Mouse (Mus musculus) embryonic facial prominence, embryonic 10.5 days (tissue): ENCODE results near the gene Adam15. TPM values are rescaled to one million over a fixed set of nuclear protein-coding genes. Genes with fewer than 3 reads are reported as not detected.

ENCODE experiments used
- DNase-seq: peaks from one replicate; pipeline ENCODE4 v3.0.0-alpha.2; 2017; ENCODE audit warnings: low spot score
- H3K27ac ChIP-seq: fragments of 300-500 bp; sonication (generic); replicated peaks from 2 replicates; pipeline ENCODE4 v1.5.1; 2016; ENCODE audit warnings: mild to moderate bottlenecking
- H3K27me3 ChIP-seq: fragments of 300-500 bp; sonication (generic); replicated peaks from 2 replicates; pipeline ENCODE4 v1.6.1; 2016; ENCODE audit warnings: low read depth, mild to moderate bottlenecking; ENCODE audit not compliant: poor library complexity, severe bottlenecking
- H3K36me3 ChIP-seq: fragments of 300-500 bp; sonication (generic); replicated peaks from 2 replicates; pipeline ENCODE4 v1.6.1; 2016; ENCODE audit warnings: mild to moderate bottlenecking, moderate library complexity
- H3K4me1 ChIP-seq: fragments of 300-500 bp; sonication (generic); 2 replicates; pipeline ENCODE4 v1.6.1; 2016
- H3K4me3 ChIP-seq: fragments of 300-500 bp; sonication (generic); 2 replicates; pipeline ENCODE4 v1.5.1; 2016; ENCODE audit warnings: mild to moderate bottlenecking, moderate library complexity
- H3K9me3 ChIP-seq: fragments of 300-500 bp; sonication (generic); 2 replicates; pipeline ENCODE4 v1.6.1; 2016; ENCODE audit warnings: mild to moderate bottlenecking
- WGBS: fragments of 180-500 bp; shearing (Covaris S2); methylation state at CpG from one replicate; pipeline ENCODE4 v1.1.7; 2016; 5-methylcytosine and 5-hydroxymethylcytosine counted together
- polyA plus RNA-seq: library from polyadenylated mRNA; unstranded; fragments of >200 nt; fragmentation: Nextera tagmentation; extraction: Ambion mirVana; gene quantifications from 2 replicates; pipeline ENCODE4 v1.2.1, GENCODE M21; 2016

Adam15 gene
- polyA plus RNA-seq, 1 experiment from 2014 or later: 34.2 TPM

- H3K4me1 ChIP-seq: peaks cover 19% of the 10 kb centered on the region
- WGBS: 85% methylated on average over 11 of the region's 11 CpGs
- no peak for DNase-seq
- H3K27ac ChIP-seq: no peak overlapping the region
- no peaks in the 10 kb centered on the region for H3K9me3 ChIP-seq
- H3K27me3 ChIP-seq: peaks cover 18% of the 10 kb centered on the region
- H3K4me3 ChIP-seq: no peak overlapping the region
- no peaks in the 10 kb centered on the region for H3K36me3 ChIP-seq
These were observed 52.9 kb downstream of the Adam15 start for GRCm38 (mm10) chr3:89296761-89297396.

DNA sequence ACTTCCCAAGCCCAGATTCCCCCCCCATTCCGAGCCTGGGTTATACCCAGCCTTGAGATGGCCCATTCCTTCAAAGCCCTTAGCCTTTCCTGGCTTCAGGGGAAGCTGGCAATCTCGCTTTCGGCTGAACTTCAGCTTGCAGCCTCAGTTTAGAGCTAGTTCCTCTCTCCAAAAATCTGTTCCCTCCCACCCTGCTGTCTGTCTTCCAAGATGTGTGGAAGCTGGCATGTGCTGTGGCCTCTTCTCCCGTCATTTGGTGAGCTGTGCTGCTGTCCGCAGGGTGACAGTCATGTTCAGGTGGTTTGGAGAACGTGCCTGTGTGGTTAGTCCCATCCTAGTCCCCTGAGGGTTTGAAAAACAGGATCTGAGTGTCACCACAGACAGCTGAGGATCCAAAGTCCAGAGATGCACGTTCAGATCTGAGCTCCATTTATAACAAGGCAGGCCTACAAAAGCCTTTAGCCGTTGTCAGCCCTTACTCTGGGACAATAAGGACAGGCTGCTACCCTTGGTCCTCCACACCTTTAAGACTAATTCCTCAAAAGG is 54.0 kb downstream of the Adam15 start:
- Histone ChIP-seq H3K36me3 (no peaks in the 10 kb centered on the region), H3K9me3 (no peaks in the 10 kb centered on the region), H3K4me1 (peaks cover 19% of the 10 kb centered on the region), H3K27me3 (peaks cover 18% of the 10 kb centered on the region), H3K27ac (no peak overlapping the region), H3K4me3 (no peak overlapping the region)
- no peak for DNase-seq
- 84% methylated on average over 8 of the region's 8 CpGs for WGBS

- WGBS: 78% methylated on average over 5 of the region's 5 CpGs
- Histone ChIP-seq H3K36me3 (no peaks in the 10 kb centered on the region), H3K4me1 (peaks cover 9% of the 10 kb centered on the region), H3K27me3 (peaks cover 6% of the 10 kb centered on the region), H3K9me3 (no peaks in the 10 kb centered on the region), H3K4me3 (no peak overlapping the region), H3K27ac (no peak overlapping the region)
- no peak for DNase-seq
These were observed 55.6 kb downstream of the Adam15 start for GRCm38 (mm10) chr3:89294195-89294594.

GRCm38 (mm10) chr3:89293247-89293918 is 56.4 kb downstream of the Adam15 start:
- no peak for DNase-seq
- Histone ChIP-seq H3K9me3 (no peaks in the 10 kb centered on the region), H3K27ac (no peak overlapping the region), H3K4me1 (peaks cover 13% of the 10 kb centered on the region), H3K36me3 (no peaks in the 10 kb centered on the region), H3K27me3 (no peaks in the 10 kb centered on the region), H3K4me3 (no peak overlapping the region)
- WGBS: 92% methylated on average over 11 of the region's 11 CpGs

DNA sequence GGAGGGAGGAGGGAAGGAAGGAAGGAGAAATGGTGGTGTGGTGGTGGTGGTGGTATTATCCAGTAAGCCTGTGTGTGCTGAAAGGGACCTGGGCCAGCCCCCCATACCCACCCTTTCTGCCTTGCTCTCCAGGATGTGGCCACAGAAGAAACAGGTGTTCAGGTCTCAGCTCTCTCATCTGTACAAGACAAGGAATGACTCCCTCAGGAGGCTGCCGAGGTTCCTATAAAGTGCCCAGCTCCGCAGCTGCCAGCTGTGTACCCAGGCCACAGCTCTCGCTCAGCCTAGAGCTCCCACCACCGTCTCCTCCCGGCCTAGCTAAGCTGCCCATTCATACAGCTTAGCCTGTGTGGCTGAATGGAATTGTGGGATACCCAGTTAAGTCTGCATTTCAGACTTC is 57.5 kb downstream of the Adam15 start:
- Histone ChIP-seq H3K36me3 (no peaks in the 10 kb centered on the region), H3K9me3 (no peaks in the 10 kb centered on the region), H3K27ac (no peak overlapping the region), H3K27me3 (no peaks in the 10 kb centered on the region), H3K4me3 (no peak overlapping the region), H3K4me1 (peaks cover 24% of the 10 kb centered on the region)
- DNase-seq: no peak
- WGBS: 76% methylated on average over 5 of the region's 5 CpGs

GRCm38 (mm10) chr3:89291874-89292273 is 57.9 kb downstream of the Adam15 start:
- H3K27ac ChIP-seq: no peak overlapping the region
- peaks cover 28% of the 10 kb centered on the region for H3K4me1 ChIP-seq
- no peaks in the 10 kb centered on the region for H3K27me3 ChIP-seq
- WGBS: 77% methylated on average over 10 of the region's 10 CpGs
- no peak for DNase-seq
- H3K4me3 ChIP-seq: no peak overlapping the region
- no peaks in the 10 kb centered on the region for H3K9me3 ChIP-seq
- no peaks in the 10 kb centered on the region for H3K36me3 ChIP-seq

Other genes with a start within 250 kb of the Adam15 start
- 0.09 TPM in 1 of 2 replicates, not detected in the other for gene Gm43738, start 248.9 kb downstream of the Adam15 start, polyA plus RNA-seq
- gene Fdps, start 248.0 kb downstream of the Adam15 start, polyA plus RNA-seq: 364 and 386 TPM in 2 replicates
- 2.8 and 3.2 TPM in 2 replicates for gene Pklr, start 213.9 kb downstream of the Adam15 start, polyA plus RNA-seq
- gene Hcn3, start 189.8 kb downstream of the Adam15 start, polyA plus RNA-seq: 3.5 and 3.6 TPM in 2 replicates
- 33.6 and 36.2 TPM in 2 replicates for gene Clk2, start 185.2 kb downstream of the Adam15 start, polyA plus RNA-seq
- 108 and 117 TPM in 2 replicates for gene Scamp3, start 172.5 kb downstream of the Adam15 start, polyA plus RNA-seq
- 29.0 and 30.8 TPM in 2 replicates for gene Fam189b, start 166.9 kb downstream of the Adam15 start, polyA plus RNA-seq
- 33.8 and 33.9 TPM in 2 replicates for gene Gba, start 147.1 kb downstream of the Adam15 start, polyA plus RNA-seq
- 42.0 and 43.3 TPM in 2 replicates for gene Thbs3, start 134.8 kb downstream of the Adam15 start, polyA plus RNA-seq
- 248 and 258 TPM in 2 replicates for gene Mtx1, start 122.9 kb downstream of the Adam15 start, polyA plus RNA-seq
- gene Muc1, start 120.9 kb downstream of the Adam15 start, polyA plus RNA-seq: 0.15 and 0.81 TPM in 2 replicates
- gene Krtcap2, start 104.0 kb downstream of the Adam15 start, polyA plus RNA-seq: 244 and 262 TPM in 2 replicates
- gene Trim46, start 103.7 kb downstream of the Adam15 start, polyA plus RNA-seq: 4.0 and 4.7 TPM in 2 replicates
- 74.1 and 84.1 TPM in 2 replicates for gene Dpm3, start 90.6 kb downstream of the Adam15 start, polyA plus RNA-seq
- 27.2 and 34.2 TPM in 2 replicates for gene Slc50a1, start 79.4 kb downstream of the Adam15 start, polyA plus RNA-seq
- 26.7 and 27.2 TPM in 2 replicates for gene Efna1, start 68.9 kb downstream of the Adam15 start, polyA plus RNA-seq
- gene Efna3, start 27.0 kb downstream of the Adam15 start, polyA plus RNA-seq: 4.5 and 6.8 TPM in 2 replicates
- 37.3 and 40.8 TPM in 2 replicates for gene Efna4, start 12.0 kb downstream of the Adam15 start, polyA plus RNA-seq
- gene Dcst2, start 12.0 kb upstream of the Adam15 start, polyA plus RNA-seq: 0.09 and 0.15 TPM in 2 replicates
- 0.20 and 0.47 TPM in 2 replicates for gene Dcst1, start 15.3 kb upstream of the Adam15 start, polyA plus RNA-seq
- gene Zbtb7b, start 44.8 kb upstream of the Adam15 start, polyA plus RNA-seq: 0.98 and 1.2 TPM in 2 replicates
- gene Lenep, start 52.8 kb upstream of the Adam15 start, polyA plus RNA-seq: 0.74 TPM in 1 of 2 replicates, not detected in the other
- 25.3 and 28.2 TPM in 2 replicates for gene Flad1, start 61.9 kb upstream of the Adam15 start, polyA plus RNA-seq
- gene Cks1b, start 68.4 kb upstream of the Adam15 start, polyA plus RNA-seq: 786 and 805 TPM in 2 replicates
- gene Shc1, start 68.4 kb upstream of the Adam15 start, polyA plus RNA-seq: 82.0 and 82.1 TPM in 2 replicates
- 47.4 and 48.9 TPM in 2 replicates for gene Pygo2, start 80.2 kb upstream of the Adam15 start, polyA plus RNA-seq
- gene Pbxip1, start 86.7 kb upstream of the Adam15 start, polyA plus RNA-seq: 17.5 and 20.1 TPM in 2 replicates
- 66.4 and 67.6 TPM in 2 replicates for gene Pmvk, start 104.5 kb upstream of the Adam15 start, polyA plus RNA-seq
- gene Kcnn3, start 170.2 kb upstream of the Adam15 start, polyA plus RNA-seq: 0.62 and 0.88 TPM in 2 replicates